Mouse (Mus musculus) cerebral cortex, adult 2 months (tissue): ENCODE results near the gene Slc1a1.

Experiments used
- WGBS: fragments of 180-500 bp; shearing (Covaris S2); methylation state at CpG from one replicate; pipeline ENCODE4 v1.1.7; 2018; 5-methylcytosine and 5-hydroxymethylcytosine counted together

The Slc1a1 gene

GRCm38 (mm10) chr19:28854831-28855230 is 20.0 kb downstream of the Slc1a1 start:
- WGBS: 93% methylated on average over 1 of the region's 1 CpGs

- 83% methylated on average over 2 of the region's 2 CpGs for WGBS
These were observed 25.4 kb downstream of the Slc1a1 start for GRCm38 (mm10) chr19:28860246-28860645.

- WGBS: 88% methylated on average over 10 of the region's 10 CpGs
These were observed 28.8 kb downstream of the Slc1a1 start for GRCm38 (mm10) chr19:28863626-28864025.

- 67% methylated on average over 6 of the region's 6 CpGs for WGBS
These were observed 30.1 kb downstream of the Slc1a1 start for GRCm38 (mm10) chr19:28864981-28865380.

GRCm38 (mm10) chr19:28865501-28865900 is 30.7 kb downstream of the Slc1a1 start:
- 81% methylated on average over 1 of the region's 1 CpGs for WGBS

- WGBS: 93% methylated on average over 6 of the region's 6 CpGs
These were observed 34.5 kb downstream of the Slc1a1 start for GRCm38 (mm10) chr19:28869251-28869855.

GRCm38 (mm10) chr19:28870351-28870750 is 35.5 kb downstream of the Slc1a1 start:
- WGBS: 77% methylated on average over 2 of the region's 2 CpGs

- WGBS: 65% methylated on average over 2 of the region's 2 CpGs
These were observed 44.6 kb downstream of the Slc1a1 start for GRCm38 (mm10) chr19:28879476-28879875.

GRCm38 (mm10) chr19:28883126-28883525 is 48.3 kb downstream of the Slc1a1 start:
- WGBS: 36% methylated on average over 1 of the region's 1 CpGs

- 29% methylated on average over 1 of the region's 1 CpGs for WGBS
These were observed 53.6 kb downstream of the Slc1a1 start for GRCm38 (mm10) chr19:28888496-28888895.

- WGBS: 46% methylated on average over 3 of the region's 3 CpGs
These were observed 54.4 kb downstream of the Slc1a1 start for GRCm38 (mm10) chr19:28889251-28889650.

- WGBS: 61% methylated on average over 5 of the region's 5 CpGs
These were observed 56.4 kb downstream of the Slc1a1 start for GRCm38 (mm10) chr19:28891238-28891637.

GRCm38 (mm10) chr19:28891864-28892263 is 57.0 kb downstream of the Slc1a1 start:
- WGBS: 96% methylated on average over 1 of the region's 1 CpGs

- WGBS: 21% methylated on average over 1 of the region's 1 CpGs
These were observed 61.8 kb downstream of the Slc1a1 start for GRCm38 (mm10) chr19:28896639-28897038.

GRCm38 (mm10) chr19:28897497-28897896 is 62.6 kb downstream of the Slc1a1 start:
- 41% methylated on average over 9 of the region's 9 CpGs for WGBS

- WGBS: 64% methylated on average over 2 of the region's 2 CpGs
These were observed 65.9 kb downstream of the Slc1a1 start for GRCm38 (mm10) chr19:28900771-28901170.

GRCm38 (mm10) chr19:28902111-28902510 is 67.3 kb downstream of the Slc1a1 start:
- 86% methylated on average over 2 of the region's 2 CpGs for WGBS

- 56% methylated on average over 4 of the region's 4 CpGs for WGBS
These were observed 68.0 kb downstream of the Slc1a1 start for GRCm38 (mm10) chr19:28902806-28903205.

GRCm38 (mm10) chr19:28903536-28904119 is 68.8 kb downstream of the Slc1a1 start:
- WGBS: 60% methylated on average over 8 of the region's 8 CpGs

GRCm38 (mm10) chr19:28908186-28908585 is 73.3 kb downstream of the Slc1a1 start:
- 64% methylated on average over 4 of the region's 4 CpGs for WGBS

GRCm38 (mm10) chr19:28908693-28909092 is 73.8 kb downstream of the Slc1a1 start:
- 36% methylated on average over 9 of the region's 9 CpGs for WGBS

- 74% methylated on average over 6 of the region's 6 CpGs for WGBS
These were observed 79.7 kb downstream of the Slc1a1 start for GRCm38 (mm10) chr19:28914598-28914997.

- WGBS: 88% methylated on average over 2 of the region's 2 CpGs
These were observed 80.9 kb downstream of the Slc1a1 start for GRCm38 (mm10) chr19:28915602-28916250.
